Mouse (Mus musculus): Measurements from ENCODE around the gene Slf2. TPM values are rescaled to one million over a fixed set of nuclear protein-coding genes. Genes with fewer than 3 reads are reported as not detected.

Gene Slf2
- 9.6 and 10.8 TPM in 2 replicates for polyA plus RNA-seq (2012; rRNA removed)

DNA sequence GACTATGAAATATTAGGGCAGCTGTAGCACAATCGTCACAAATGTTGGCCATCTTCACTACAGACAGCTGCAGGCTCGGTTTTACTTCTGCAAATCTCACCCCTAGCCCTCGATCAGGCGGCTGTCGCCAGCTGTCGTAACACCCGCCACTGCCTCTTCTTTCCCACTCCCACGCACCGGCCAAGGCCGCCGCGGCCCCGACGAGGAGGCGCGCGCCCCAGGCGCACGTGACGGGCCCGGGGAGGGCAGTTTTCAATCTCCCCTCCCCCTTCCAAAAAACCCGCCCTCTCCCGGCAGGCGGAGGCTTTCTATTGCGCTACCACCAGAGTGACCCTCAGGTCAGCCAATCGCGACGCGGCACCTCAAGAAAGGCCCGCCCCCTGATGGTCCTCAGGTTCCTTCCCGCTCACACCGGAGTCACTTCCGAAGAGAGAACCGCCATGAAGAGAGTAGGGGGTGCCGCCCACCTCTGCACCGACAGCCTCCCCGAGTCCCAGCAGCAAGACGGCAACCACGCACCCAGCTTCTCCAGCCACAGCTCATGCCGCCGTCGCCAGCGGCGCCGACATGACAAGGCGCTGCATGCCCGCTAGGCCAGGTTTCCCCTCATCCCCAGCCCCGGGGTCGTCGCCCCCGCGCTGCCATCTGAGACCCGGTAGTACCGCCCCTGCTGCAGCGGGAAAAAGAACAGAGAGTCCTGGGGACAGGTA is at the start of gene Slf2:
Gene Slf2, plus strand, starts transcription at position 408 of the 710 bp plus-strand sequence.

GRCm38 (mm10) chr19:44988831-44989566 is 58.0 kb downstream of the Slf2 start, which contains the start of gene Sema4g:
Sema4g (plus strand) TSS chr19:44989101.

GRCm38 (mm10) chr19:45005444-45005843 is 74.5 kb downstream of the Slf2 start, which contains the start of gene Twnk:
Twnk (plus strand) TSS chr19:45005663.

DNA sequence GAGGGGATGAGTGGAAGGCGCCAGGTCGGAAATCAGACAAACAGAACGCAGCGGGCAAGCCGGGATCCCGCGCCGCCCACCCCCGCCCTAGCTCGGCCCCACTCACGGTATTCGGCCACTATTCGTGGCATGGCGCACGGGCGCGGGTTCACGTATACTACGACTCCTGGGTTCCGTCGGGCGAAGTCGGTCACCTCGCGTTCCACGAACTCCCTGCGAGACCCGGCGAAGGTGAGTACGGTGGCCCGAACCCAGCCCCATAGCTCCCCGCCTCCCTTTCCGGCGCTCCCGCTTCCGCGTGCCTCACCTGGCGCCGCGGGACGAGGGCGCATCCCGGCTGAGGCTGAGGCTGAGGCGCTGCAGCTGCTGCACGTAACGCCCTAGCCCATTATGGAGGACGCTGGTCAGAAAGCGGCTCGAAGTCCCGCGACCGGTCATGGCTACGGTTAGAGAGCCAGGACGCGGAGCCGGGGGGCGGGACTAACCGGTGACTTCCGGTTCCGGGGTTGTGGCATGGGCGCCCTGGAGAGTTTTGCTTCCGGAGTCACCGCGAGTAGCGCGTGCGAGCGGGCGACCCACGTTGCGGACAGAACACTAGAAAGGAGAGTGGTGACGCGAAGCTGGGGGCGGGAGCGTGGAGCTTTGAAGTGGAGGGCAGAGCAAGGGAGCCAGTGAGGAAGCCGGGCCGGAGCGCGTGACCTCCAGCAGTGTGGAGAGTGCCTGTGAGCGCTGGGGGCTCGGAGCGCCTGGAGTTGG is 75.2 kb downstream of the Slf2 start, which contains the start of gene Mrpl43:
Gene Mrpl43, minus strand, starts transcription at position 486 of the 756 bp plus-strand sequence.

DNA sequence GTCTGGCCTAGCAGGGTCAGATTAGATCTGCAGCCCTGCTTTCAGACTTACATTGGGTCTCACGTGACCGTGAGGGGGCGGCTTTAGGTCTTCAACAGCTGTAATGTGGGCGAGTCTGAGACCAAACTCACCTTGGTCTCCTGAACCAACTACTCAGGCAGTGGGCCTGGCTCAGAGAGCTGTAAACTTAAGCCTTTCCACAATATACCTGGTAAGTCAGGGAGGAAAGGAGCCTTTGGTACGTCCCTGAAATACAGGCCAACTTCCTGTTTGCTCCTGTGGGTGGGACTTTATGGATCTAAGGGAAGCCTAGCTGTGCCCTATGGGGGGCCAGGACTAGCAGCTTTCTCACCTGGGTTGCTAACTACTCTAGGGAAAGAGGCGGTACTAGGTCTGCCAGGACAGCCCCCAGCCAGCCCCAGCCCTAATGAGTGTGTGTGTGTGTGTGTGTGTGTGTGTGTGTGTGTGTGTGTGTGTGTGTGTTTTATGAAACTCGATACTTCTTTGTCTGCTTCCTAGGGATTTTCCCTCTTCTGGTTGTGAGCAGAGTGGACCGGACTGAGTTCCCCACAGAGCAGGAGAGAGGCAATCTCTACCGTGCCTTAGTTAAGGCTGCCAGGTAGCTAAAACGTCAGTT is 83.5 kb downstream of the Slf2 start, which contains the start of gene Lzts2:
Gene Lzts2, plus strand, starts transcription at position 80 of the 637 bp plus-strand sequence.

Other genes starting within 250 kb of the Slf2 start
- gene Pax2, start 175.1 kb upstream of the Slf2 start, polyA plus RNA-seq (2012; rRNA removed) = not detected in 2 replicates
- 20.1 and 24.8 TPM in 2 replicates for gene Sema4g, start 58.0 kb downstream of the Slf2 start, polyA plus RNA-seq (2012; rRNA removed)
- 7.4 and 7.7 TPM in 2 replicates for gene Twnk, start 74.5 kb downstream of the Slf2 start, polyA plus RNA-seq (2012; rRNA removed)
- gene Mrpl43, start 75.3 kb downstream of the Slf2 start, polyA plus RNA-seq (2012; rRNA removed) = 25.5 and 27.2 TPM in 2 replicates
- gene Lzts2, start 83.3 kb downstream of the Slf2 start, polyA plus RNA-seq (2012; rRNA removed) = 4.5 and 4.6 TPM in 2 replicates
- gene Pdzd7, start 114.6 kb downstream of the Slf2 start, polyA plus RNA-seq (2012; rRNA removed) = 0.02 and 0.03 TPM in 2 replicates
- 2.1 TPM in 2 replicates for gene Sfxn3, start 116.4 kb downstream of the Slf2 start, polyA plus RNA-seq (2012; rRNA removed)
- gene Kazald1, start 144.1 kb downstream of the Slf2 start, polyA plus RNA-seq (2012; rRNA removed) = 0.14 and 0.20 TPM in 2 replicates
- 0.05 TPM in 1 of 2 replicates, not detected in the other for gene Tlx1, start 219.5 kb downstream of the Slf2 start, polyA plus RNA-seq (2012; rRNA removed)